Comparison of ENCODE assay signal across 17 mouse cellular contexts in genomic region chr10:79597051-79597935, GRCm38 (mm10). TPM values are rescaled to one million over a fixed set of nuclear protein-coding genes. Genes with fewer than 3 reads are reported as not detected.
A peak's percentile ranks its signal among the peaks of the same experiment; 100 is the strongest.
DNase-seq lines count a peak whose midpoint lies in the region; TF ChIP-seq lines count a peak whose summit lies in the region.
"Had no signal": no experiment of that assay in that cellular context is flagged by ENCODE, and none has a peak within 500 bp of the region (broad histone marks: within the 10 kb centered on the region; RNA-seq: fewer than 3 reads in every experiment).

No protein-coding gene starts in this region.

- H3K27ac ChIP-seq in cortical plate, adult 2 months (ENCODE audit: insufficient read depth, low read length): peak overlapping the region; percentile 47
- no peak overlapping the region for H3K27ac ChIP-seq in thymus, adult 2 months (ENCODE audit: control insufficient read depth, insufficient read depth, low read length)
- H3K27ac ChIP-seq: heart, embryonic 15.5 days; midbrain, embryonic 13.5 days had no signal

- H3K4me3 ChIP-seq in cortical plate, adult 2 months (ENCODE audit: insufficient read depth, low read length): no peak overlapping the region
- H3K4me3 ChIP-seq in thymus, adult 2 months (ENCODE audit: control insufficient read depth, insufficient read depth, low read length): no peak overlapping the region
- H3K4me3 ChIP-seq: erythroblast, embryonic 14.5 days; heart, embryonic 15.5 days; midbrain, embryonic 13.5 days had no signal

- no peak for TF ChIP-seq CTCF in cortical plate, adult 2 months (IDR thresholded peaks at IDR 0.05; ENCODE audit: extremely low read depth, insufficient read depth, low read length)
- TF ChIP-seq CTCF in thymus, adult 2 months (IDR thresholded peaks at IDR 0.05; ENCODE audit: borderline replicate concordance, control insufficient read depth, extremely low read depth, insufficient read depth, low read length, poor library complexity): no peak

- no peaks in the 10 kb centered on the region; the same call in 1 of the 2 replicates for H3K27me3 ChIP-seq in thymus, adult 2 months (ENCODE audit: control insufficient read depth, insufficient read depth, low read length)

- WGBS in thymus, adult 2 months: 25% methylated on average over 13 of the region's 13 CpGs

- H3K36me3 ChIP-seq in thymus, adult 2 months (ENCODE audit: control insufficient read depth, insufficient read depth, low read length): no peaks in the 10 kb centered on the region
- H3K36me3 ChIP-seq: heart, embryonic 15.5 days; midbrain, embryonic 13.5 days had no signal

- DNase-seq in layer of hippocampus, adult 11-12 months (ENCODE audit: low spot score): peak; percentile 67
- no peak for DNase-seq in layer of hippocampus, adult 9-10 months (ENCODE audit: low spot score)
- peak; percentile 55 to 65 for DNase-seq in layer of hippocampus, postnatal 36 days
- peak; percentile 80 to 84 for DNase-seq in right cerebral cortex, adult 2 months (ENCODE audit: low spot score in 2 of 2)
- DNase-seq in thymus, adult 2 months: no peak
- DNase-seq in T-cell, adult 2 months (ENCODE audit: low spot score): no peak
- no peak for DNase-seq in thymus, postnatal 4 days
- DNase-seq: cerebellum, adult 9-10 months; gastrocnemius, postnatal 10 days; kidney, adult 2 months; lung, embryonic 14.5 days had no signal

- TF ChIP-seq POLR2A in cortical plate, adult 2 months (IDR thresholded peaks at IDR 0.05; ENCODE audit: extremely low read depth, insufficient read depth, low read length): peak; percentile 45; the same call in 1 of the 2 replicates
- no peak for TF ChIP-seq POLR2A in thymus, adult 2 months (IDR thresholded peaks at IDR 0.05; ENCODE audit: control insufficient read depth, extremely low read depth, insufficient read depth, low read length, poor library complexity)

- peaks cover 7% of the 10 kb centered on the region for H3K4me1 ChIP-seq in cortical plate, adult 2 months (ENCODE audit: control insufficient read depth, insufficient read depth, low read length)
- H3K4me1 ChIP-seq in thymus, adult 2 months (replicated peaks; ENCODE audit: control insufficient read depth, insufficient read depth, low read length): no peaks in the 10 kb centered on the region
- H3K4me1 ChIP-seq: heart, embryonic 15.5 days had no signal

RNA-seq across cellular contexts. Expression of gene Theg, which starts 10.2 kb away (rescaled TPM):
- polyA plus RNA-seq in cortical plate, adult 2 months (2012; rRNA removed): 1.9 and 2.6 TPM in 2 replicates
- under 1 TPM in 1 of 2 experiments, not detected in 1; 0.60 TPM for total RNA-seq in layer of hippocampus, postnatal 36 days (2021)
- polyA plus RNA-seq in thymus, adult 2 months (2012; rRNA removed): not detected in 2 replicates
- total RNA-seq: adrenal gland, postnatal 4 days; gastrocnemius, postnatal 10 days had no signal
- polyA plus RNA-seq: erythroblast, embryonic 14.5 days; heart, embryonic 15.5 days; kidney, adult 2 months; limb, embryonic 11.5 days; lung, embryonic 14.5 days; midbrain, embryonic 13.5 days had no signal

RNA-seq across cellular contexts. Expression of gene C2cd4c, which starts 16.5 kb away (rescaled TPM):
- polyA plus RNA-seq in cortical plate, adult 2 months (2012; rRNA removed): 12.4 and 13.3 TPM in 2 replicates
- 10 to 100 TPM; 14.6 to 14.8 TPM for total RNA-seq in layer of hippocampus, postnatal 36 days (2021)
- 0.05 TPM in 1 of 2 replicates, not detected in the other for polyA plus RNA-seq in thymus, adult 2 months (2012; rRNA removed)
- polyA plus RNA-seq: erythroblast, embryonic 14.5 days; heart, embryonic 15.5 days; limb, embryonic 11.5 days; lung, embryonic 14.5 days had no signal

RNA-seq across cellular contexts. Expression of gene Shc2, which starts 40.4 kb away (rescaled TPM):
- polyA plus RNA-seq in cortical plate, adult 2 months (2012; rRNA removed): 56.2 and 65.5 TPM in 2 replicates
- 10 to 100 TPM; 44.0 to 44.8 TPM for total RNA-seq in layer of hippocampus, postnatal 36 days (2021)
- 1.2 TPM in 2 replicates for polyA plus RNA-seq in thymus, adult 2 months (2012; rRNA removed)
- polyA plus RNA-seq: erythroblast, embryonic 14.5 days had no signal

RNA-seq across cellular contexts. Expression of gene Mier2, which starts 42.3 kb away (rescaled TPM):
- polyA plus RNA-seq in cortical plate, adult 2 months (2012; rRNA removed): 78.3 and 79.6 TPM in 2 replicates
- 10 to 100 TPM; 54.0 to 60.9 TPM for total RNA-seq in layer of hippocampus, postnatal 36 days (2021)
- polyA plus RNA-seq in thymus, adult 2 months (2012; rRNA removed): 214 and 215 TPM in 2 replicates

RNA-seq across cellular contexts. Expression of gene Odf3l2, which starts 48.2 kb away (rescaled TPM):
- 0.15 and 0.17 TPM in 2 replicates for polyA plus RNA-seq in cortical plate, adult 2 months (2012; rRNA removed)
- total RNA-seq in layer of hippocampus, postnatal 36 days (2021): under 1 TPM in 1 of 2 experiments, not detected in 1; 0.61 TPM
- polyA plus RNA-seq in thymus, adult 2 months (2012; rRNA removed): 0.18 and 0.23 TPM in 2 replicates
- total RNA-seq: adrenal gland, postnatal 4 days had no signal
- polyA plus RNA-seq: erythroblast, embryonic 14.5 days; heart, embryonic 15.5 days; limb, embryonic 11.5 days; lung, embryonic 14.5 days; midbrain, embryonic 13.5 days had no signal

Comparison
In these comparisons a context has a peak if more than half of its experiments do, and no peak if none do; other contexts are left out.
1. DNase-seq: peak in layer of hippocampus, adult 11-12 months (single experiment), layer of hippocampus, postnatal 36 days (2 of 2) and right cerebral cortex, adult 2 months (2 of 2); none in layer of hippocampus, adult 9-10 months (single experiment), thymus, adult 2 months (single experiment), T-cell, adult 2 months (single experiment) and thymus, postnatal 4 days (single experiment).
2. RNA of gene C2cd4c, which starts 16.5 kb away (polyA plus RNA-seq): 12.4 to 13.3 TPM in cortical plate, adult 2 months; 0.05 TPM in thymus, adult 2 months; every median in the first group is over 10 times any median in the second.
3. RNA of gene Shc2, which starts 40.4 kb away (polyA plus RNA-seq): 56.2 to 65.5 TPM in cortical plate, adult 2 months; 1.2 TPM in thymus, adult 2 months; every median in the first group is over 10 times any median in the second.